Comparison of ENCODE assay signal across 9 mouse cellular contexts in the genomic region with DNA sequence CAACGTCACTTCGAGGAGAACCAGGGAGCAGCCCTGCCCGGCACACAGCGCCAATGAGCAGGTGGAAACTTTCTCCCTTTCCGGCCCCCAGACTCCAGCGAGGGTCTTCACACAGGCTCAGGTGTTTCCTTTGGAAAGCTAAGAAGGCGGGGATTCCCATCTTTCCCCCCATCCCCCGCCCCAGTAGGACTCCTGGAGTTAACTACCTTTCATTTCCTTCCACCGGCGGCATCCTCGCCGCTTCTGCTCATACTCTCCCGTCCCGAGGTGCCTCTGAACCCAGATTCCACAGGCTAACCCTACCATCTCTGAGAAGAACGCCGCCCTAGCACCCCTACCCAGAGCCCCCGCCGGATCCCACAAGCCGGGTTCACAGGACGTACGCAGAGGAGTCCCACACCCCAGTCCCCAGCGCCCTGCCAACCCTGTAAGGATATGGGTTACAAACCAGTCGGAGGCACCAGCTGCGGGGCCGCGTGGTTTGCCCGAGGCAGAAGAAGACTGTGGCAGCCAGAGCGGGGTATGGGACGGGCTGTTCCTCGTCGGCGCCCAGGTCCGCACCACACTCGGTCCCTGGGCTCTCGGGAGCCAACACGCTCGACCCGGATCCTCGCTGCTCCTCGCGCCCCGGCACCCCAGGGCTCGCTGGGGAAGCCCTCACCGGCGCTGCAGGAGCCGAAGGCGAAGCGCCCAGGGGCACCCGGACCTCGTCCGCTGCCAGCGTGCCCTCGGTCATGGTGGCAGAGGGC. TPM values are rescaled to one million over a fixed set of nuclear protein-coding genes. Genes with fewer than 3 reads are reported as not detected.
DNase-seq lines count a peak whose midpoint lies in the region; ATAC-seq and TF ChIP-seq lines count a peak whose summit lies in the region.
"Had no signal": no experiment of that assay in that cellular context is flagged by ENCODE, and none has a peak within 500 bp of the region (broad histone marks: within the 10 kb centered on the region; RNA-seq: fewer than 3 reads in every experiment).

No protein-coding gene starts in this region.

- no peaks in the 10 kb centered on the region for H3K9me3 ChIP-seq in heart, embryonic 15.5 days (replicated peaks)
- no peaks in the 10 kb centered on the region for H3K9me3 ChIP-seq in limb, embryonic 14.5 days (ENCODE audit: control insufficient read depth, low read length)

- H3K9ac ChIP-seq in heart, embryonic 15.5 days: peak overlapping the region; percentile 80
- peak overlapping the region; percentile 76 for H3K9ac ChIP-seq in limb, embryonic 14.5 days (ENCODE audit: low read depth, low read length, severe bottlenecking)

- H3K27ac ChIP-seq in heart, embryonic 15.5 days: peak overlapping the region; percentile 90
- H3K27ac ChIP-seq in limb, embryonic 14.5 days (replicated peaks; ENCODE audit: low read depth, low read length): peak overlapping the region; percentile 87; the same call in 1 of the 2 replicates
- peak overlapping the region; percentile 47 for H3K27ac ChIP-seq in olfactory bulb, adult 2 months (ENCODE audit: insufficient read depth, low read depth, low read length)

- no peak for TF ChIP-seq CTCF in olfactory bulb, adult 2 months (IDR thresholded peaks at IDR 0.05; ENCODE audit: insufficient read depth, low read depth, low read length)

- H3K27me3 ChIP-seq in heart, embryonic 15.5 days: peaks cover 24% of the 10 kb centered on the region
- no peaks in the 10 kb centered on the region for H3K27me3 ChIP-seq in limb, embryonic 14.5 days (ENCODE audit: control insufficient read depth, insufficient read depth, low read length)

- H3K4me2 ChIP-seq in heart, embryonic 15.5 days: peak overlapping the region; percentile 94
- H3K4me2 ChIP-seq in limb, embryonic 14.5 days (replicated peaks; ENCODE audit: low read depth, low read length, severe bottlenecking): peak overlapping the region; percentile 94

- ATAC-seq in heart, embryonic 15.5 days (replicated peaks; ENCODE audit: insufficient number of reproducible peaks, insufficient read depth, low FRiP score, low read depth): no peak; the same call in 1 of the 2 replicates
- ATAC-seq in limb, embryonic 14.5 days (ENCODE audit: low FRiP score, low read depth): no peak
- ATAC-seq in megakaryocyte, adult 5-6 weeks (ENCODE audit: poor library complexity, severe bottlenecking): no peak

- peak overlapping the region; percentile 63 for H3K4me3 ChIP-seq in heart, embryonic 15.5 days
- peak overlapping the region; percentile 82 for H3K4me3 ChIP-seq in limb, embryonic 14.5 days (replicated peaks; ENCODE audit: low read length)
- H3K4me3 ChIP-seq in olfactory bulb, adult 2 months (ENCODE audit: insufficient read depth, low read depth, low read length): peak overlapping the region; percentile 67

- DNase-seq in cerebellum, postnatal 10 days: peak; percentile 51 to 52
- DNase-seq in cerebellum, adult 9-10 months: no peak
- DNase-seq in ovary, postnatal 36 days (ENCODE audit: low spot score): peak; percentile 30
- no peak for DNase-seq in ovary, adult 18-20 months (ENCODE audit: low spot score)
- DNase-seq in limb, embryonic 14.5 days (ENCODE audit: low spot score): no peak

- TF ChIP-seq POLR2A in limb, embryonic 14.5 days (IDR thresholded peaks at IDR 0.05; ENCODE audit: borderline replicate concordance, extremely low read depth, insufficient read depth, insufficient read length): no peak
- no peak for TF ChIP-seq POLR2A in olfactory bulb, adult 2 months (IDR thresholded peaks at IDR 0.05; ENCODE audit: insufficient read depth, low read depth, low read length)

- WGBS in heart, embryonic 15.5 days: 2% methylated on average over 53 of the region's 53 CpGs
- 1% methylated on average over 41 of the region's 53 CpGs for WGBS in limb, embryonic 14.5 days
- 3% methylated on average over 53 of the region's 53 CpGs for WGBS in olfactory bulb, adult 2 months

- H3K36me3 ChIP-seq in heart, embryonic 15.5 days: no peaks in the 10 kb centered on the region
- H3K36me3 ChIP-seq in limb, embryonic 14.5 days (ENCODE audit: control insufficient read depth, insufficient read depth, low read length): 0 out of 2 replicates have a peak, but pooled peaks cover 3% of the 10 kb centered on the region

- H3K4me1 ChIP-seq in heart, embryonic 15.5 days (replicated peaks): peaks cover 64% of the 10 kb centered on the region
- H3K4me1 ChIP-seq in limb, embryonic 14.5 days (ENCODE audit: control insufficient read depth, insufficient read depth, low read length): peaks cover 42% of the 10 kb centered on the region
- peaks cover 58% of the 10 kb centered on the region for H3K4me1 ChIP-seq in olfactory bulb, adult 2 months (ENCODE audit: control insufficient read depth, insufficient read depth, low read length)

RNA-seq across cellular contexts. Expression of gene Cacna1h, which starts 1.0 kb away (rescaled TPM):
- 5.5 and 6.5 TPM in 2 replicates for polyA plus RNA-seq in heart, embryonic 15.5 days (2015; fragmentation: Nextera tagmentation; extraction: Ambion mirVana)
- 58.0 and 73.0 TPM in 2 replicates for polyA plus RNA-seq in limb, embryonic 14.5 days (2012; rRNA removed)
- polyA plus RNA-seq in limb, embryonic 14.5 days (2014; fragmentation: Nextera tagmentation; extraction: Ambion mirVana): 6.9 TPM in 2 replicates
- polyA plus RNA-seq in olfactory bulb, adult 2 months (2012; ENCODE audit: insufficient read depth, insufficient read length, low replicate concordance, missing spikeins): not detected in 2 replicates
- total RNA-seq in megakaryocyte, adult 5-6 weeks (2015): 0.05 TPM in 1 of 2 replicates, not detected in the other
- total RNA-seq in megakaryocyte, adult 5-6 weeks (2017): not detected in 2 replicates

RNA-seq across cellular contexts. Expression of gene Tekt4, which starts 21.8 kb away (rescaled TPM):
- 0.41 and 0.45 TPM in 2 replicates for polyA plus RNA-seq in heart, embryonic 15.5 days (2015; fragmentation: Nextera tagmentation; extraction: Ambion mirVana)
- polyA plus RNA-seq in limb, embryonic 14.5 days (2012; rRNA removed): 0.05 and 0.08 TPM in 2 replicates
- not detected in 2 replicates for polyA plus RNA-seq in limb, embryonic 14.5 days (2014; fragmentation: Nextera tagmentation; extraction: Ambion mirVana)
- polyA plus RNA-seq in olfactory bulb, adult 2 months (2012; ENCODE audit: insufficient read depth, insufficient read length, low replicate concordance, missing spikeins): not detected in 2 replicates
- total RNA-seq in megakaryocyte, adult 5-6 weeks (2015): not detected in 2 replicates
- total RNA-seq in megakaryocyte, adult 5-6 weeks (2017): not detected in 2 replicates
- total RNA-seq: gastrocnemius, postnatal 4 days had no signal

Comparison
In these comparisons a context has a peak if more than half of its experiments do, and no peak if none do; other contexts are left out.
1. DNase-seq: peak in cerebellum, postnatal 10 days (2 of 2) and ovary, postnatal 36 days (single experiment); none in cerebellum, adult 9-10 months (single experiment), ovary, adult 18-20 months (single experiment) and limb, embryonic 14.5 days (single experiment).
2. Peak in every context shown above with its lines, with median percentiles within 50 percentile points of each other: H3K27ac ChIP-seq and H3K4me3 ChIP-seq.